Mouse (Mus musculus): ENCODE data around the gene Mfn1.

DNA sequence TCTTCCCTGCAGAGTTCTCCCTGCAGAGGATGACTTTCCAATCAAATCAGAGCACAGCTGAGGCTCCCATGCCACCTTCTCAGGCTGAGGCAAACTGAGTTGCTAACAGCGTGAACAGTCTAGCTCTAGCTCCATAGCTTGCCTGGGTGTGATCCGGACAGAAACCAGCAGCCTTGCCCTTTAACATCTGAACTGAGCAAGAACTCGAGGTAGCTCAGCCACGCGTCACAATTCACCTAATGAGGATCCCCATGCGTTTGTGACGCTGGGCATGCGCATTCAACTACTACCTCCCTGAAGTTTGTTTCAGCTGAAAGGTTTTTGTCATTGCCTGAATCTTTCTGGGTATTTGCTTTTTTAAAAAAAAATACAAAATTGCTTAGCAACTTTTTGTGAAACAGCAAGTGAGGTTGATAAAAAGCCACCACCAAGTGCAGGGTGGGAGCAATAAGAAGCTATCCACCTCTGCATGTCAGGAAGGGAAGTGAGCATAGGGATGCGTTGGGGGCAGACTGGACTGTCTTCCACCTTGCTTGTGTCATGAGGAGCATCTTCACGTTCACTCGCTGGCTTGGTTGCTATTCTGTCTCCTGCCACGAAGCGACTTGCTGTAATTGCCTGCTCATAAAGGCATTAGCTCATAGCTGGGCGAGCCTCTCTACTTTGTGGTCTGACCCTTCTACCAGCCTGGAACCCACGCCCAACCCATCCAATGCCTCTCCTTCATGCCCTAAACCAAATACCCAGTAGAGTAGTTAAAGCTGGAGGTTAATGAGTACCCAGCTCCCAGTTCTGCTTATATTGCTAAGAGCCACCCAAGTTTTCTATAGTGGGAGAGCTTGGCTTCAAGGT lies 39.0 kb upstream of the Mfn1 start:
- no peak for TF ChIP-seq CTCF (IDR thresholded peaks at IDR 0.05; ENCODE audit: low read depth, low read length)
- TF ChIP-seq GATA1 (IDR thresholded peaks at IDR 0.05; ENCODE audit: borderline replicate concordance, low read length) = no peak
- TF ChIP-seq GATA2 (IDR thresholded peaks at IDR 0.05; ENCODE audit: borderline replicate concordance, low read depth, low read length) = no peak
- TF ChIP-seq TAL1 (conservative IDR thresholded peaks at IDR 0.05; ENCODE audit: low read depth, low read length) = no peak
- TF ChIP-seq POLR2AphosphoS5 (IDR thresholded peaks at IDR 0.05; ENCODE audit: insufficient replicate concordance, low read depth, low read length) = no peak
